Mouse (Mus musculus): ENCODE measurements around the gene Syncrip. TPM values are rescaled to one million over a fixed set of nuclear protein-coding genes. Genes with fewer than 3 reads are reported as not detected.

Syncrip gene
- polyA plus RNA-seq, 2 experiments: 24.3 to 47.0 TPM

DNA sequence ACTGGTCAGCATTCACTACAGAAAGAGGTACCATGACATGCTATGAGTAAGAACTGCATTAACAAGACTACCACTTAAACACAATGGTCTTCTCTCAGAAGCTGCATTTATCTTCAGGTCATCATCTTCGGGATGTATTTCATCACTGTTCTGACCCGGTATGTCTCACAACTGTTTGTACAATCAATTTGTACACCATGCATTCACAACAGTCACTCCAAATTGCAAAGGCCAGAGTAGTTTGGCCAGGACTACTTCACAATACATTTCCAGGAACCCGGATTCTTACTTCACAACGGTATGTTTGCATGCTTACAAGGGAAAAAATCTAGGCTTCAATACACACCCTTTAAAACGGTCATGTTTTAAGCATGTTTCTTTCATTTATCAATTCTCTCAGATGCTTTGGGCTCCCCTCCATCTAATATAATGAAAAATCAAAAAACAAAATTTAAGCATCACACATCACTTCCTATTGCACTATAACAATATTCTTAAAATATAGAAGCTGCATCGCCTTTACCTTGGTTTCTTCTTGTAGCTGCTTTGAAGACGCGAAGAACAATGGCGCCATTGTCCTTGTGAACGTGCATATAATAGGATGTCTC, 39.7 kb upstream of the Syncrip start:
- no peaks in the 10 kb centered on the region for H3K9me3 ChIP-seq (ENCODE audit: control insufficient read depth, low read length)
- H3K4me2 ChIP-seq (ENCODE audit: low read depth): peak overlapping the region; percentile 92
- H3K4me3 ChIP-seq (ENCODE audit: insufficient read depth in 1 of 2, low read depth in 2 of 2, low read length in 2 of 2): peak overlapping the region; percentile 92 to 99
- 0% methylated on average over 10 of the region's 10 CpGs for WGBS (ENCODE audit: insufficient replicate concordance)
- H3K4me1 ChIP-seq (replicated peaks; ENCODE audit: control insufficient read depth in 2 of 2, insufficient read depth in 2 of 2, low read length in 1 of 2): peaks cover 0 to 7% of the 10 kb centered on the region in 2 experiments; a peak in 3 of 4 replicates
- H3K27me3 ChIP-seq (ENCODE audit: control insufficient read depth, insufficient read depth, low read length): no peaks in the 10 kb centered on the region
- H3K9ac ChIP-seq (replicated peaks): peak overlapping the region; percentile 98
- H3K36me3 ChIP-seq (replicated peaks; ENCODE audit: control insufficient read depth, insufficient read depth, low read depth): peaks cover 14% of the 10 kb centered on the region
- TF ChIP-seq CTCF (IDR thresholded peaks at IDR 0.05; ENCODE audit: low read depth) (no peak), EP300 (IDR thresholded peaks at IDR 0.05; ENCODE audit: low read depth) (no peak)
- H3K27ac ChIP-seq: peak overlapping the region; percentile 90
- ATAC-seq (ENCODE audit: insufficient read depth): no peak
- DNase-seq (ENCODE audit: low read depth in 3 of 3, low spot score in 3 of 3): no peak

GRCm38 (mm10) chr9:88520849-88521483, 38.6 kb upstream of the Syncrip start:
- H3K36me3 ChIP-seq (replicated peaks; ENCODE audit: control insufficient read depth, insufficient read depth, low read depth): peaks cover 14% of the 10 kb centered on the region
- ATAC-seq (ENCODE audit: insufficient read depth) (no peak), DNase-seq (ENCODE audit: low read depth in 3 of 3, low spot score in 3 of 3) (no peak)
- TF ChIP-seq CTCF (IDR thresholded peaks at IDR 0.05; ENCODE audit: low read depth) (no peak), EP300 (IDR thresholded peaks at IDR 0.05; ENCODE audit: low read depth) (no peak)
- peak overlapping the region; percentile 60 for H3K27ac ChIP-seq
- H3K4me1 ChIP-seq (replicated peaks; ENCODE audit: control insufficient read depth in 2 of 2, insufficient read depth in 2 of 2, low read length in 1 of 2): peaks cover 0 to 7% of the 10 kb centered on the region in 2 experiments; a peak in 3 of 4 replicates
- H3K9me3 ChIP-seq (ENCODE audit: control insufficient read depth, low read length): no peaks in the 10 kb centered on the region
- peak overlapping the region; percentile 92 for H3K4me2 ChIP-seq (ENCODE audit: low read depth)
- peak overlapping the region; percentile 92 to 99 for H3K4me3 ChIP-seq (ENCODE audit: insufficient read depth in 1 of 2, low read depth in 2 of 2, low read length in 2 of 2)
- 12% methylated on average over 4 of the region's 4 CpGs for WGBS (ENCODE audit: insufficient replicate concordance)
- H3K9ac ChIP-seq (replicated peaks): peak overlapping the region; percentile 98
- no peaks in the 10 kb centered on the region for H3K27me3 ChIP-seq (ENCODE audit: control insufficient read depth, insufficient read depth, low read length)

DNA sequence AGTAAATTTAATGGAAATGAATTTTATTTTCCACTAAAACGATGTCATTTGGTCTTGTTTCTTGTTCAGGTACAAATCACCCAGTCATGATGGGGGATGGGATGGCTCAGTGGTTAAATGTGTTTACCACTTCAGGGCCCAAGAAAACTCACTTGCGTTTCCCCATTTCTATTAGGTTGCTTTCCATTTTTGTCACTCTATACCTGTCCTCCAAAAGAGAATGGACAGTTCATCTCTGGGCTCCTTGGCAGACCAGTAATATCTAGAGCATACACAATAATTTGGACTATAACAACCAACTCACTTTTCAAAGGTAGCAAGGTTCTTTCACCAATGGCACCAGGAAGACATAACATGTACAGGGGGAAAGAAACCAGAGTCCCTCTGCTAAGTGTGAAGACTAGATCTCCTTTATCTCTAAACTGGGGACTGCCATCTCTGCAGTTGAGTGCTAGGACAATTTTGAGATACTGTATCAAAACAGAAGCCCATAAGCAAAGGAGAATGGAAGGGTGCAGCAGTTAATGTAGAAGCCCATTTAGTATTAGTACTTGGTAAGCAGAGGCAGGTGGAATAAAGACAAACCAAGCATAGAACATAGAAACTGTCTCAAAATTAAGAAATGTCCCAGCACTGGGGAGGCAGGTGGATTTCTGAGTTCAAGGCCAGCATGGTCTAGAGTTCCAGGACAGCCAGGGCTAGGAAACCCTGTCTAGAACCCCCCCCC, 37.9 kb upstream of the Syncrip start:
- peak overlapping the region; percentile 98 for H3K9ac ChIP-seq (replicated peaks)
- peak overlapping the region; percentile 60 for H3K27ac ChIP-seq
- DNase-seq (ENCODE audit: low read depth in 3 of 3, low spot score in 3 of 3): no peak
- WGBS (ENCODE audit: insufficient replicate concordance): 4% methylated on average over 2 of the region's 2 CpGs
- H3K27me3 ChIP-seq (ENCODE audit: control insufficient read depth, insufficient read depth, low read length): no peaks in the 10 kb centered on the region
- no peak for ATAC-seq (ENCODE audit: insufficient read depth)
- peak overlapping the region; percentile 92 for H3K4me2 ChIP-seq (ENCODE audit: low read depth)
- H3K4me1 ChIP-seq (replicated peaks; ENCODE audit: control insufficient read depth in 2 of 2, insufficient read depth in 2 of 2, low read length in 1 of 2): peaks cover 0 to 7% of the 10 kb centered on the region in 2 experiments; a peak in 3 of 4 replicates
- TF ChIP-seq EP300 (IDR thresholded peaks at IDR 0.05; ENCODE audit: low read depth): no peak
- no peak for TF ChIP-seq CTCF (IDR thresholded peaks at IDR 0.05; ENCODE audit: low read depth)
- H3K4me3 ChIP-seq (ENCODE audit: insufficient read depth in 1 of 2, low read depth in 2 of 2, low read length in 2 of 2): peak overlapping the region in 1 of 2 experiments; percentile 92; a peak in 1 of 4 replicates
- H3K9me3 ChIP-seq (ENCODE audit: control insufficient read depth, low read length): no peaks in the 10 kb centered on the region
- H3K36me3 ChIP-seq (replicated peaks; ENCODE audit: control insufficient read depth, insufficient read depth, low read depth): peaks cover 14% of the 10 kb centered on the region

- Histone ChIP-seq H3K9me3 (ENCODE audit: control insufficient read depth, low read length) (no peaks in the 10 kb centered on the region), H3K36me3 (replicated peaks; ENCODE audit: control insufficient read depth, insufficient read depth, low read depth) (peaks cover 14% of the 10 kb centered on the region), H3K27ac (no peak overlapping the region), H3K27me3 (ENCODE audit: control insufficient read depth, insufficient read depth, low read length) (no peaks in the 10 kb centered on the region), H3K4me3 (ENCODE audit: insufficient read depth in 1 of 2, low read depth in 2 of 2, low read length in 2 of 2) (no peak overlapping the region), H3K9ac (replicated peaks) (no peak overlapping the region), H3K4me1 (replicated peaks; ENCODE audit: control insufficient read depth in 2 of 2, insufficient read depth in 2 of 2, low read length in 1 of 2) (peaks cover 0 to 7% of the 10 kb centered on the region in 2 experiments; a peak in 3 of 4 replicates), H3K4me2 (ENCODE audit: low read depth) (no peak overlapping the region)
- TF ChIP-seq EP300 (IDR thresholded peaks at IDR 0.05; ENCODE audit: low read depth) (no peak), CTCF (IDR thresholded peaks at IDR 0.05; ENCODE audit: low read depth) (no peak)
- ATAC-seq (ENCODE audit: insufficient read depth) (no peak), DNase-seq (ENCODE audit: low read depth in 3 of 3, low spot score in 3 of 3) (no peak)
Measured at GRCm38 (mm10) chr9:88519390-88520121, 37.2 kb upstream of the Syncrip start.

Data from liver, embryonic 14.5 days (tissue).